Mouse (Mus musculus): ENCODE results near the gene Myt1l.

- TF ChIP-seq POLR2A (IDR thresholded peaks at IDR 0.05; ENCODE audit: borderline replicate concordance, extremely low read depth, insufficient read depth, insufficient read length, poor library complexity, severe bottlenecking) (no peak), CTCF (IDR thresholded peaks at IDR 0.05; ENCODE audit: borderline replicate concordance, extremely low read depth, insufficient read depth, insufficient read length) (no peak)
Measured at GRCm38 (mm10) chr12:29698976-29699375, 170.8 kb downstream of the Myt1l start.

All from brain, embryonic 14.5 days (tissue).